Mouse (Mus musculus): ENCODE results near the gene Tmem109.

DNA sequence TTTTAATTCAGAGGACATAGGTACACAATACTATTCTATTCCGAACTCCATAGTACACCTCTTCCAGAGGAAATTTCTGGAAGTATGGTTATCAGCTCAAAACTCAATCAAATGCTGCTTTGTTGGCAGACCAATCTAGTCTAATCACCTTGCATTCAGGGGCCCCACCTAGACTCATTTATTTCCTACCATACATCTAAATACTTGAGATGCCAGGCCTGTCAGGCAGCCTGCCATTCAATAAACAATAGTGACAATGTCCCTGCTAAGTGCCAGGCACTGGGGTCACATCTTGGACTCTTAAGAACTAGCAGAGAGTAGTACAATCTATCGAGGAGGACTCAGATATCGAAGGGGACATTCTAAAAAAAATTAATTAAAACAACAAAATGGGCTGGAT, 10.4 kb upstream of the Tmem109 start:
- TF ChIP-seq POLR2A (IDR thresholded peaks at IDR 0.05; ENCODE audit: insufficient read depth, low read depth, low read length) (no peak), CTCF (IDR thresholded peaks at IDR 0.05) (no peak), EP300 (IDR thresholded peaks at IDR 0.05; ENCODE audit: insufficient read depth, low read depth, low read length) (no peak)
